Mouse (Mus musculus) MEL (cell line): ENCODE measurements around the gene Cacna1c. TPM values are rescaled to one million over a fixed set of nuclear protein-coding genes. Genes with fewer than 3 reads are reported as not detected.

Experiments used
- DNase-seq: peaks from one replicate; pipeline ENCODE4 v3.0.0; 2011; ENCODE audit warnings: low read depth, low spot score
- H3K27ac ChIP-seq: 2 replicates; pipeline ENCODE4 v1.5.1; 2012; ENCODE audit warnings: low read depth, mild to moderate bottlenecking, control low read depth, low read length, moderate library complexity; ENCODE audit not compliant: control insufficient read depth
- H3K27me3 ChIP-seq, 2 experiments: fragments of 150-350 bp in 1 of 2; sonication (generic) in 1 of 2; 2 replicates each; pipeline ENCODE4 v1.6.1; 2012; ENCODE audit warnings: low read length in 2 of 2, mild to moderate bottlenecking in 2 of 2, improper control_type of control experiment in 1 of 2, moderate library complexity in 1 of 2; ENCODE audit not compliant: insufficient read depth in 2 of 2, control insufficient read depth in 1 of 2
- H3K36me3 ChIP-seq, 2 experiments: 2 replicates each; pipeline ENCODE4 v1.6.1; 2012 to 2014; ENCODE audit warnings: low read length in 2 of 2, improper control_type of control experiment in 1 of 2, inconsistent platforms in 1 of 2, mild to moderate bottlenecking in 1 of 2; ENCODE audit not compliant: insufficient read depth in 2 of 2, control insufficient read depth in 1 of 2
- H3K4me1 ChIP-seq, 2 experiments: fragments of 150-350 bp in 1 of 2; sonication (generic) in 1 of 2; 2 replicates each; pipeline ENCODE4 v1.6.1; 2012; ENCODE audit warnings: low read length in 2 of 2, improper control_type of control experiment in 1 of 2, mild to moderate bottlenecking in 1 of 2; ENCODE audit not compliant: insufficient read depth in 2 of 2, control insufficient read depth in 1 of 2
- H3K4me3 ChIP-seq, 2 experiments: fragments of 150-350 bp in 1 of 2; sonication (generic) in 1 of 2; 2 replicates each; pipeline ENCODE4 v1.5.1; 2012; ENCODE audit warnings: low read depth in 2 of 2, low read length in 2 of 2, mild to moderate bottlenecking in 2 of 2, moderate library complexity in 2 of 2, control low read depth in 1 of 2, improper control_type of control experiment in 1 of 2; ENCODE audit not compliant: control insufficient read depth in 1 of 2, insufficient read depth in 1 of 2
- H3K79me2 ChIP-seq: 2 replicates; pipeline ENCODE4 v1.6.1; 2012; ENCODE audit warnings: mild to moderate bottlenecking, low read length, moderate library complexity; ENCODE audit not compliant: control insufficient read depth, poor library complexity, insufficient read depth
- H3K9ac ChIP-seq: 2 replicates; pipeline ENCODE4 v1.6.1; 2012; ENCODE audit warnings: low read depth, mild to moderate bottlenecking, control low read depth, low read length, moderate library complexity; ENCODE audit not compliant: control insufficient read depth, poor library complexity, severe bottlenecking
- H3K9me3 ChIP-seq: fragments of 150-350 bp; sonication (generic); replicated peaks from 2 replicates; pipeline ENCODE4 v1.6.1; 2012; ENCODE audit warnings: mild to moderate bottlenecking, low read length, improper control_type of control experiment, moderate library complexity; ENCODE audit not compliant: insufficient read depth
- BHLHE40 ChIP-seq: IDR thresholded peaks from 2 replicates; pipeline ENCODE4 v1.6.1; 2012; ENCODE audit warnings: low read depth, mild to moderate bottlenecking, inconsistent platforms, low read length, improper control_type of control experiment, borderline replicate concordance
- CHD1 ChIP-seq: IDR thresholded peaks from 2 replicates; pipeline ENCODE4 v1.6.1; 2012; ENCODE audit warnings: low read depth, mild to moderate bottlenecking, inconsistent platforms, low read length, improper control_type of control experiment
- CHD2 ChIP-seq: IDR thresholded peaks from 2 replicates; pipeline ENCODE4 v1.6.1; 2011; ENCODE audit warnings: low read length, improper control_type of control experiment
- CTCF ChIP-seq, 3 experiments: IDR thresholded peaks in 2 of 3; conservative IDR thresholded peaks in 1 of 3; 2 replicates each; pipeline ENCODE4 v1.5.1; 2011 to 2012; ENCODE audit warnings: low read length in 3 of 3, low read depth in 2 of 3, mild to moderate bottlenecking in 2 of 3, improper control_type of control experiment in 1 of 3, inconsistent platforms in 1 of 3, mixed read lengths in 1 of 3, moderate library complexity in 1 of 3; ENCODE audit not compliant: control insufficient read depth in 1 of 3, insufficient read depth in 1 of 3, poor library complexity in 1 of 3, severe bottlenecking in 1 of 3
- E2F4 ChIP-seq: IDR thresholded peaks from 2 replicates; pipeline ENCODE4 v1.6.1; 2011; ENCODE audit warnings: low read depth, low read length, improper control_type of control experiment, borderline replicate concordance
- EP300 ChIP-seq, 2 experiments: IDR thresholded peaks; 2 replicates each; pipeline ENCODE4 v1.6.1; 2011; ENCODE audit warnings: improper control_type of control experiment in 2 of 2, low read length in 2 of 2, low read depth in 1 of 2, mild to moderate bottlenecking in 1 of 2
- ETS1 ChIP-seq: IDR thresholded peaks from 2 replicates; pipeline ENCODE4 v1.6.1; 2012; ENCODE audit warnings: low read depth, mild to moderate bottlenecking, inconsistent platforms, low read length, improper control_type of control experiment, moderate library complexity
- GATA1 ChIP-seq: IDR thresholded peaks from 2 replicates; pipeline ENCODE4 v1.6.1; 2011; ENCODE audit warnings: low read depth, low read length, improper control_type of control experiment
- HCFC1 ChIP-seq: IDR thresholded peaks from 2 replicates; pipeline ENCODE4 v1.6.1; 2012; ENCODE audit warnings: low read depth, mild to moderate bottlenecking, inconsistent platforms, low read length, improper control_type of control experiment, moderate library complexity
- KAT2A ChIP-seq: conservative IDR thresholded peaks from 2 replicates; pipeline ENCODE4 v1.6.1; 2012; ENCODE audit warnings: low read depth, low read length, improper control_type of control experiment, inconsistent platforms
- MAFK ChIP-seq: IDR thresholded peaks from 2 replicates; pipeline ENCODE4 v1.6.1; 2011; ENCODE audit warnings: low read depth, mild to moderate bottlenecking, low read length, improper control_type of control experiment, borderline replicate concordance
- MEF2A ChIP-seq: IDR thresholded peaks from 2 replicates; pipeline ENCODE4 v1.6.1; 2014; ENCODE audit warnings: low read depth, mild to moderate bottlenecking, inconsistent platforms, low read length, improper control_type of control experiment; ENCODE audit not compliant: poor library complexity, insufficient replicate concordance, severe bottlenecking; ENCODE audit errors: extremely low read depth
- MXI1 ChIP-seq: IDR thresholded peaks from 2 replicates; pipeline ENCODE4 v1.6.1; 2011; ENCODE audit warnings: mild to moderate bottlenecking, low read depth, low read length, improper control_type of control experiment
- MYB ChIP-seq: IDR thresholded peaks from 2 replicates; pipeline ENCODE4 v1.6.1; 2011; ENCODE audit warnings: mild to moderate bottlenecking, low read depth, low read length, improper control_type of control experiment
- MYC ChIP-seq: IDR thresholded peaks from 2 replicates; pipeline ENCODE4 v1.6.1; 2011; ENCODE audit warnings: low read depth, mild to moderate bottlenecking, low read length, improper control_type of control experiment, moderate library complexity
- NELFE ChIP-seq: IDR thresholded peaks from 2 replicates; pipeline ENCODE4 v1.6.1; 2011; ENCODE audit warnings: low read depth, low read length, improper control_type of control experiment
- NRF1 ChIP-seq: IDR thresholded peaks from 2 replicates; pipeline ENCODE4 v1.6.1; 2014; ENCODE audit warnings: low read depth, mild to moderate bottlenecking, inconsistent platforms, low read length, improper control_type of control experiment, moderate library complexity; ENCODE audit not compliant: poor library complexity, insufficient read depth, severe bottlenecking
- POLR2AphosphoS5 ChIP-seq: IDR thresholded peaks from 2 replicates; pipeline ENCODE4 v1.6.1; 2012; ENCODE audit warnings: low read depth, borderline replicate concordance, mild to moderate bottlenecking, inconsistent platforms, low read length, moderate library complexity, mixed read lengths
- RAD21 ChIP-seq: IDR thresholded peaks from 2 replicates; pipeline ENCODE4 v1.6.1; 2011; ENCODE audit warnings: mild to moderate bottlenecking, low read depth, low read length, improper control_type of control experiment
- RCOR1 ChIP-seq: IDR thresholded peaks from 2 replicates; pipeline ENCODE4 v1.6.1; 2012; ENCODE audit warnings: low read depth, mild to moderate bottlenecking, inconsistent platforms, low read length, improper control_type of control experiment
- SIN3A ChIP-seq: IDR thresholded peaks from 2 replicates; pipeline ENCODE4 v1.6.1; 2012; ENCODE audit warnings: low read length, improper control_type of control experiment, inconsistent platforms
- SMC3 ChIP-seq: IDR thresholded peaks from 2 replicates; pipeline ENCODE4 v1.6.1; 2011; ENCODE audit warnings: low read depth, low read length, improper control_type of control experiment
- UBTF ChIP-seq: IDR thresholded peaks from 2 replicates; pipeline ENCODE4 v1.6.1; 2012; ENCODE audit warnings: low read depth, mild to moderate bottlenecking, inconsistent platforms, low read length, improper control_type of control experiment, moderate library complexity, borderline replicate concordance; ENCODE audit not compliant: insufficient read depth
- USF1 ChIP-seq: IDR thresholded peaks from 2 replicates; pipeline ENCODE4 v1.6.1; 2014; ENCODE audit warnings: low read depth, mild to moderate bottlenecking, inconsistent platforms, low read length, improper control_type of control experiment, moderate library complexity
- ZKSCAN1 ChIP-seq: IDR thresholded peaks from 2 replicates; pipeline ENCODE4 v1.6.1; 2012; ENCODE audit warnings: low read depth, mild to moderate bottlenecking, inconsistent platforms, low read length, improper control_type of control experiment, moderate library complexity
- ZMIZ1 ChIP-seq: IDR thresholded peaks from 2 replicates; pipeline ENCODE4 v1.6.1; 2012; ENCODE audit warnings: low read depth, mild to moderate bottlenecking, inconsistent platforms, low read length, improper control_type of control experiment, moderate library complexity
- ZNF384 ChIP-seq: IDR thresholded peaks from 2 replicates; pipeline ENCODE4 v1.6.1; 2012; ENCODE audit warnings: low read depth, mild to moderate bottlenecking, inconsistent platforms, low read length, improper control_type of control experiment
- polyA plus RNA-seq, 2 experiments: library from polyadenylated mRNA; stranded (reverse) in 1 of 2; unstranded in 1 of 2; fragments of >175 nt in 1 of 2; fragments of >200 nt in 1 of 2; gene quantifications; 2 replicates each; pipeline versions ENCODE4 v1.2.1 to v1.2.4; 2012; ENCODE audit warnings: low replicate concordance in 2 of 2, low read depth in 1 of 2; ENCODE audit not compliant: insufficient read length in 2 of 2, insufficient read depth in 1 of 2, missing spikeins in 1 of 2
- total RNA-seq: library from RNA; depleted of rRNA; stranded (reverse); fragments of 300-350 nt; gene quantifications from 2 replicates; pipeline ENCODE4 v1.2.3, GENCODE M21; 2012

Cacna1c gene
- total and polyA plus RNA-seq, 3 experiments: 3.4 to 4.4 TPM; not detected in 1

- Histone ChIP-seq H3K9ac (no peak overlapping the region), H3K36me3 (no peaks in the 10 kb centered on the region), H3K4me3 (no peak overlapping the region), H3K79me2 (no peaks in the 10 kb centered on the region), H3K9me3 (no peaks in the 10 kb centered on the region), H3K27me3 (peaks cover 0 to 5% of the 10 kb centered on the region in 2 experiments; a peak in 2 of 4 replicates), H3K4me1 (no peaks in the 10 kb centered on the region)
- no peak for DNase-seq
- no peak for TF ChIP-seq POLR2AphosphoS5
- TF ChIP-seq MYB: no peak
- no peak for TF ChIP-seq CHD2
- no peak for TF ChIP-seq HCFC1
- no peak for TF ChIP-seq RCOR1
- no peak for TF ChIP-seq E2F4
- TF ChIP-seq NRF1: no peak
- peak in 2 of 3 experiments; percentile 14 to 42; a peak in 2 of 6 replicates for TF ChIP-seq CTCF (IDR thresholded peaks at IDR 0.05 in 2 of 3, conservative IDR thresholded peaks at IDR 0.05 in 1 of 3; ENCODE audit: control insufficient read depth in 1 of 3, insufficient read depth in 1 of 3, low read depth in 2 of 3, low read length in 3 of 3, poor library complexity in 1 of 3, severe bottlenecking in 1 of 3)
- TF ChIP-seq MEF2A: no peak
- TF ChIP-seq NELFE: no peak
- TF ChIP-seq GATA1: no peak
- TF ChIP-seq SMC3: peak; percentile 35; the same call in 1 of the 2 replicates
- TF ChIP-seq MAFK: no peak
- TF ChIP-seq ZNF384: no peak
- TF ChIP-seq, all 39 proteins: peak for 2
- H3K27ac ChIP-seq: no peak overlapping the region
Observed at GRCm38 (mm10) chr6:119022850-119023249, 173.4 kb downstream of the Cacna1c start.

- TF ChIP-seq USF1: no peak
- TF ChIP-seq KAT2A: no peak
- TF ChIP-seq BHLHE40: no peak
- no peak for TF ChIP-seq ETS1
- no peak for TF ChIP-seq NELFE
- no peak for TF ChIP-seq POLR2AphosphoS5
- TF ChIP-seq MXI1: no peak
- TF ChIP-seq ZMIZ1: no peak
- no peak for TF ChIP-seq UBTF
- TF ChIP-seq MYC: no peak
- TF ChIP-seq EP300 (IDR thresholded peaks at IDR 0.05; ENCODE audit: low read depth in 1 of 2, low read length in 2 of 2): no peak
- TF ChIP-seq SIN3A: no peak
- no peak for TF ChIP-seq CHD1
- no peak for TF ChIP-seq ZKSCAN1
- no peak for TF ChIP-seq RAD21
- TF ChIP-seq CHD2: no peak
- no peak for TF ChIP-seq RCOR1
- no peak for TF ChIP-seq NRF1
- Histone ChIP-seq H3K4me1 (no peaks in the 10 kb centered on the region), H3K79me2 (no peaks in the 10 kb centered on the region), H3K27me3 (peaks cover 0 to 3% of the 10 kb centered on the region in 2 experiments; a peak in 2 of 4 replicates), H3K9ac (no peak overlapping the region), H3K27ac (no peak overlapping the region), H3K36me3 (no peaks in the 10 kb centered on the region), H3K4me3 (no peak overlapping the region), H3K9me3 (no peaks in the 10 kb centered on the region)
- no peak for DNase-seq
Observed at GRCm38 (mm10) chr6:119021226-119021625, 175.0 kb downstream of the Cacna1c start.
